Mouse (Mus musculus) CH12.LX (cell line): ENCODE data around the gene Ntn3.

Experiments
- BHLHE40 ChIP-seq: IDR thresholded peaks from 2 replicates; pipeline ENCODE4 v1.6.1; 2011; ENCODE audit warnings: mild to moderate bottlenecking, low read depth, low read length, improper control_type of control experiment
- CHD1 ChIP-seq: IDR thresholded peaks from 2 replicates; pipeline ENCODE4 v1.6.1; 2012; ENCODE audit warnings: low read depth, low read length, improper control_type of control experiment, inconsistent platforms
- CHD2 ChIP-seq: IDR thresholded peaks from 2 replicates; pipeline ENCODE4 v1.6.1; 2011; ENCODE audit warnings: low read length, improper control_type of control experiment
- CTCF ChIP-seq, 2 experiments: IDR thresholded peaks in 1 of 2; conservative IDR thresholded peaks in 1 of 2; 2 replicates each; pipeline ENCODE4 v1.5.1; 2011 to 2012; ENCODE audit warnings: low read depth in 2 of 2, low read length in 2 of 2, improper control_type of control experiment in 1 of 2, inconsistent platforms in 1 of 2, mild to moderate bottlenecking in 1 of 2, moderate library complexity in 1 of 2
- E2F4 ChIP-seq: IDR thresholded peaks from 2 replicates; pipeline ENCODE4 v1.6.1; 2011; ENCODE audit warnings: low read depth, low read length, improper control_type of control experiment; ENCODE audit not compliant: insufficient replicate concordance
- HCFC1 ChIP-seq: IDR thresholded peaks from 2 replicates; pipeline ENCODE4 v1.6.1; 2012; ENCODE audit warnings: low read depth, mild to moderate bottlenecking, inconsistent platforms, low read length, improper control_type of control experiment
- POLR2A ChIP-seq: IDR thresholded peaks from 2 replicates; pipeline ENCODE4 v1.6.1; 2011; ENCODE audit warnings: low read depth, mild to moderate bottlenecking, improper control_type of control experiment, low read length
- TCF12 ChIP-seq: IDR thresholded peaks from 2 replicates; pipeline ENCODE4 v1.6.1; 2014; ENCODE audit warnings: low read depth, mild to moderate bottlenecking, inconsistent platforms, low read length, improper control_type of control experiment
- USF1 ChIP-seq: IDR thresholded peaks from 2 replicates; pipeline ENCODE4 v1.6.1; 2014; ENCODE audit warnings: low read depth, mild to moderate bottlenecking, inconsistent platforms, low read length, improper control_type of control experiment
- USF2 ChIP-seq: conservative IDR thresholded peaks from 2 replicates; pipeline ENCODE4 v1.6.1; 2011; ENCODE audit warnings: low read depth, low read length, improper control_type of control experiment
- ZNF384 ChIP-seq: IDR thresholded peaks from 2 replicates; pipeline ENCODE4 v1.6.1; 2012; ENCODE audit warnings: low read depth, low read length, improper control_type of control experiment, inconsistent platforms

GRCm38 (mm10) chr17:24197032-24197824, 12.1 kb downstream of the Ntn3 start:
- TF ChIP-seq CTCF (conservative IDR thresholded peaks at IDR 0.05 in 1 of 2, IDR thresholded peaks at IDR 0.05 in 1 of 2; ENCODE audit: low read depth in 2 of 2, low read length in 2 of 2) (no peak), BHLHE40 (no peak), USF2 (no peak), POLR2A (no peak), TCF12 (no peak), E2F4 (no peak), CHD2 (no peak), ZNF384 (no peak), USF1 (no peak), HCFC1 (no peak), CHD1 (no peak)
